Mouse (Mus musculus) kidney, postnatal 14 days (tissue): Measurements from ENCODE around the gene Pmpcb.
A peak's percentile ranks its signal among the peaks of the same experiment; 100 is the strongest.

Experiments used
- DNase-seq: peaks from one replicate; pipeline ENCODE4 v3.0.0; 2022; ENCODE audit warnings: mixed read lengths

Pmpcb gene

DNA sequence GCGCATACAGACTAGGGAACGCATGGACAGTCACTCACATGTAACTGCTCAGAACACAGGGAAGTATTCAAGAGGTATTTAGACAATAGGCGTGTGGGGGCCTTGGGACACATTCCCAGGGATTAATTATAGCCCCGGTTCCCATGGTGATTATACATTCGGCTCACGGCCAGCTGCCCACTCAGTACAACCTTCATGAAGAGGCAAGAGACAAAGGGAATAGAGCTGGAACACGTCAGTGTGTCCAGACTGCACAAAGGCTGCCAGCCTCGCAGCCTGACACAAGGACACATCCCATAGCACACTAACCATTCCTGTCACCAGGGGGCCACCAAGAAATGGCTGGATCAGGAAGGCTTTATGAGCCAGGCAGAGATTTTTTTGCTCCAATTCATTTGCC lies 4.0 kb upstream of the Pmpcb start:
- peak; percentile 67 for DNase-seq

DNA sequence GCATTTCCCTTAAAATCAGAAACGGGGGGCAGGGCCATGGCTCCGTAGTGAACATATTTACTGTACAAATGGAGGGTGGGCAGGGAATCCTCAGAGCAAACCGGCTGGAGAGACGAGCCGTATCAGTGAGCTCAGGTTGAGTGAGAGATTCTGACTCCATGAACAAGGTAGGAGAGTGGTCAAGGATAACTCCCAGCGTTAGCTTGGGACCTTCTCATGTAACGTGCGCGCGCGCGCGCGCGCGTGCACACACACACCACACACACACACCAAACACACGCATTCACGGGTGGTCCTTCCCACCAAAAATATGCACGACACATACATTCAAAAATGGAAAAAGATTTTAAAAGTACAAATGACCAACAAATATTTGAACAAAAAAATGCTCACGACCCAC lies 1.8 kb upstream of the Pmpcb start:
- DNase-seq = no peak

DNA sequence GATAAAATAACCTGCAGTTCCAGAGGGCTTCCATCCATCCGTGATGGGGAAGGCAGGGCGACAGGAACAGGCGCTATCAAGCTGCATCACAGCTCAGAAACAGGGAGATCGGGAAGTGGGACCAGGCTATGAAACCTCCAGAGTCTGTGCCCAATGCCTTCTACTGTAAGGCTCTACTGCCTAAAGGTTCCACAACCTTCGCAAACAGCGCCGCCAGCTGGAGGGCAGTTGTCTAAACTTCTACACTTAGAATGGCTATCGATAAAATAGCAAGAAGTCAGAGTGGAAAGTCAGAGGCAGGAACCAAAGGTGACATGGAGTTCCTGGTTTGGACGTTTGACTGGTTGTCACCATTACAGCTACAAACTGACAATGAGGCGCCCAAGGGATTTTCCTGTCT lies 1.4 kb upstream of the Pmpcb start:
- peak; percentile 74 for DNase-seq

DNA sequence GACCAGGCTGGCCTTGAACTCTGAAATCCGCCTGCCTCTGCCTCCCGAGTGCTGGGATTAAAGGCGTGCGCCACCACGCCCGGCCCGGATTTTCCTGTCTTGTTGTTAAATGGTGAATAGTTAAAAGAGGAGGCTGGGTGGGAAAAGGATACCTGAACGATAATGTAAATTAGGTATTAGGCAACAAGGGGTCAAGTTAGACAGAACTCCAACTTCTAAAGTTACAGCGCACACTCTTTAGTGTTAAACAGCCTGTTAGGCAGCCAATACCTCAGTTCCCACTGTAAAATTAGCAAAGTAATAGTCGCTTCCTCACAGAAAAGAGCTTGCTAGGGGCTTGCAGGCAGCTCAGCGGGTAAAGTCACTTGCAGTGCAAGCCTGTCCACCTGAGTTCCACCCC lies 895 bp upstream of the Pmpcb start:
- DNase-seq = no peak

DNA sequence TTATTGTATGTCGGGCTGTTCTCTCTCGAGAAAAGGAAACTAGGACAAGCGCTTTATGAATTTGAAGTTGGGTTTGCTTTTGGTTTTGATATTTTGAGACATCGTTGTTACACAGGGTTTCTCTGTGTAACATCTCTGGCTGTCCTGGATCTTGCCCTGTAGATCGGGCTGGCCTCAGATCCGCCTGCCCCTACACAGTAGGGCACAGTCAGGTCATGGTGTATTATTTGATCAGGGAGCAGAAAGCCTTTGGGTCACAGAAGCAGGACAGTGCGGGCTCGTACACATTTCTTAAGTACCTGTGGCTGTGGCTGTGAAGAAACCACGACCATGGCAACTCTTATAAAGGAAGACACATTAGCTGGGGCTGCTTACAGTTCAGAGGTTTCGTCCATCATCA lies 679 bp downstream of the Pmpcb start:
- no peak for DNase-seq

DNA sequence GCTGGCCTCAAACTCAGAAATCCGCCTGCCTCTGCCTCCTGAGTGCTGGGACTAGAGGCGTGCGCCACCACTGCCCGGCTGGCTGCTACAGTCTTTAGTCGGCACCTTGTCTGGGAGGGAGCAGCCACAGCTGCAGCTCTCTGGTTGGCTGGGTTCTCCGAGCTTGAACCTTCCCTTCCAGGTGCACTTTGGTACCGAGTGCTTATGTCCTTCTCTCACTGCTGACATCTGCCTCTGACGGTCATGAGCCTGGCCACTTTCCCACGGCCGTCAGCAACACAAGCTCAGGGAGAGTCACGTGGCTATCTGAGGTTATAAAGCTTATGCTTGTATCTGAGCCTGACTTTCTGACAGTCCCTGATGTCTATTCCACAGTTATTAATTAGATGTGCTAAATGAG lies 2.2 kb downstream of the Pmpcb start:
- peak; percentile 71 for DNase-seq

DNA sequence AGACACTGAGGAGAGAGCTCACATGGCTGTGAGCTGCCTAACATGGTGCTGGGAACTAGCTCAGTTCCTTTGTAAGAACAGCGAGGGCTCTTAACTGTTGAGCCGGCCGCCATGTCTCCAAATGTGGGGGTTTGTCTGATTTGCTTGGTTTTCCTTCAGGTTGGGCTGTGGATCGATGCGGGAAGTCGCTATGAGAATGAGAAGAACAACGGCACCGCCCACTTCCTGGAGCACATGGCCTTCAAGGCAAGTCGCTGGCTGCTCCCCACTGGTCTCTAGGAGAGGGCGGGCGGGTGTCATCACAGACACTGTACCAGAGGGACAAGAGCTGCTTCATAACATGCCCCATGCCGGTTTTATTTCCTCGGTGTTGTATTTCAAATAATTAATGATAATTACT lies 2.9 kb downstream of the Pmpcb start:
- DNase-seq = no peak

DNA sequence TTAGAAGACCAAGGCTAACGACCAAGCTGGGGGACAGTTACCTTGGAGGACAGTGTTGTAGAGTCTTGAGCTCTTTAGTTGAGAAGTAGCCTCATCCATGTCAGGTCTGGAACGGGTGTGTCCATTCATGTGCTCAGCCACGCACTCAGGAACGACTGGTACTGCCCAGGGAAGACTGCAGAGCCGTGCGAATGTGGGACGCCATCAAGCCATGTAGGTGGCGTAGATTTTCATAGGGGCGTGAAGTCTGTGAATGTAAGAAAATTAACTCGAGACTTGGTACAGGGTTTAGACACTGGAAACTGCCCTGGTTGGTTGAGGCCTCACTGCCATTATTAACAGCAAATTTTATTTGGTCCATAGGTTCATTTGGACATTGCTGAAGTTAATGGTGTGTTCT lies 6.7 kb downstream of the Pmpcb start:
- no peak for DNase-seq

DNA sequence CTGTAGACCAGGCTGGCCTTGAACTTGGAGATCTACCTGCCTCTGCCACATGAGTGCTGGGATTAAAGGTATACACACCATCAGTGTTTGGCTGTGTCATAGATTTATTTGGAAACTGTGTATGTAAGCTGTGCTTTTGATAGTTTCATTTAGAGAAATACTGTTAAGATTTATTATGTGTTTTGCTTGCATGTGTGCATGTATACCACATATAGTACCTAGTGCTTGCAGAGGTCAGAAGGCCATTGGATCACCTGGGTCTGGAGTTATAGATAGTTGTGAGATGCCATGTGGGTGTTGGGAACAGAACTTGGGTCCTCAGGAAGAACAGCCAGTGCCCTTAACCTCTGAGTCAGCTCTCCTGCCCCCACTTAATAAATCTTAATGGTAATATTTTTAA lies 7.7 kb downstream of the Pmpcb start:
- no peak for DNase-seq

DNA sequence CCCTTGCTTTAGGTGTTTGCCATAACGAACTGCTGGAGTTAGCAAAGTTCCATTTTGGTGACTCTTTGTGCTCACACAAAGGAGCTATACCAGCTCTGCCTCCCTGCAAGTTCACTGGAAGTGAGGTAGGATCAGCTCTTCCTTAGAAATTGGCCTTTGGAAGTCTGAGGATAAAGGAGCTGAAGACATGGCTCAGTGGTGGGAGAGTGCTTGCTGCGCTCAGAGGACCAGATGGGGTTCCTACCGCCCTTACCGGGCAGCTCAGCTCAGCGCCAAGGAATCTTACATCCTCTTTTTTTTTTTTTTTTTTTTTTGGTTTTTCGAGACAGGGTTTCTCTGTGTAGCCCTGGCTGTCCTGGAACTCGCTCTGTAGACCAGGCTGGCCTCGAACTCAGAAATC lies 9.0 kb downstream of the Pmpcb start:
- DNase-seq = no peak

DNA sequence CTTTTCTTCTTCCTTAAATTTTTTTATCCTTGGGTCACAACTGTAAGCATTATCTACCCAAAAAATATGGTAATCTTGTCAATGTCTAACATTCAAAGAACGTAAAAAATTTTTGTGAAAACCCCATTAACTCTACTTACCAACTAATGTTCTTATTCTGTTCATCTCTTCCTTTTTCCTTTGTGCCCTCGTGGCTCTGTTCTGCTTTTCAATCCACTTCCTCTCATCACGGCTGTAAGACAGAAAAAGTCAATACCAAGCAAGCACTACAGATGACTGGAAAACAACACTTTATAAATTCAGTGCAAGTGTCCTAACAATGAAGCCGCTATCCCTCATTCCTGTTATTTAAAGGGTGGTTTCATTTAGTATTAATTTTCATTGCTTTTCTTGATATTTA lies 31.6 kb downstream of the Pmpcb start:
- DNase-seq = no peak

DNA sequence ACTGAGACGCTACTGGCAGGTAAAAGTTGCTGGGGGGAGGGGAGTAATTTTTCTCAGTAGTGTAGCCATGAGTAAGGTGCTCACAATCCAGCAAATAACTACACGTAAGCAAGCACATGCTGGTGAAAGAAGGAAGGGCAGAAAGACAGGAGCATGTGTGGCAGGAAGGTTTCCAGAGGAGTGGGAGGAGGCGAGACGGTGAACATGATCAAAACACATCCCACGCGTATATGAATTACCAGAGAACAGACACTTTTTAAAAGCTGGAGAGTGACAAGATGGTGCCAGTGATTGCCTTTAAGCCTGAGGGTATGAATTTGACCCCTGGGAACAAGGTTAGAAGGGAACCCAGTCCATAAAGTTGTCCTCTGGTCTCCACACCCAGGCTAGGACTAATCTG lies 32.9 kb downstream of the Pmpcb start:
- no peak for DNase-seq

DNA sequence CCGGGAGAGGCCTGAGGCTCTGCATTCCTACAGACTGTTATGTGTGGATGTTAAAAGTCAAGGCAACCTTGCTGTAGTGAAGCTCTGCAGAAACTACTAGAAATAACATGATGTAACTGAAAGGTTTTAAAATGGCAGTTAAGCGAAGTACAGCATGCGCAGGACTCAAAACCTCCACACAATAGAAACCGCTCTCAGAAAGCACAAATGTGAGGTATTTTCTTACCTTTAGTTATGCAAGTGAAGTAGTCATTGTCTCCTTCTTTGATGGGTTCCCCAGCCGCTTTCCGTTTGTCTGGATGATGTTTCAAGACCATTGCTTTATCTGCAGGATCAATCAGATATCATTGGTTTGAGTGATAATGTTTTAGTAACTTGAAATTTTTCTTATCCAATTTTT lies 39.5 kb downstream of the Pmpcb start:
- DNase-seq = no peak

DNA sequence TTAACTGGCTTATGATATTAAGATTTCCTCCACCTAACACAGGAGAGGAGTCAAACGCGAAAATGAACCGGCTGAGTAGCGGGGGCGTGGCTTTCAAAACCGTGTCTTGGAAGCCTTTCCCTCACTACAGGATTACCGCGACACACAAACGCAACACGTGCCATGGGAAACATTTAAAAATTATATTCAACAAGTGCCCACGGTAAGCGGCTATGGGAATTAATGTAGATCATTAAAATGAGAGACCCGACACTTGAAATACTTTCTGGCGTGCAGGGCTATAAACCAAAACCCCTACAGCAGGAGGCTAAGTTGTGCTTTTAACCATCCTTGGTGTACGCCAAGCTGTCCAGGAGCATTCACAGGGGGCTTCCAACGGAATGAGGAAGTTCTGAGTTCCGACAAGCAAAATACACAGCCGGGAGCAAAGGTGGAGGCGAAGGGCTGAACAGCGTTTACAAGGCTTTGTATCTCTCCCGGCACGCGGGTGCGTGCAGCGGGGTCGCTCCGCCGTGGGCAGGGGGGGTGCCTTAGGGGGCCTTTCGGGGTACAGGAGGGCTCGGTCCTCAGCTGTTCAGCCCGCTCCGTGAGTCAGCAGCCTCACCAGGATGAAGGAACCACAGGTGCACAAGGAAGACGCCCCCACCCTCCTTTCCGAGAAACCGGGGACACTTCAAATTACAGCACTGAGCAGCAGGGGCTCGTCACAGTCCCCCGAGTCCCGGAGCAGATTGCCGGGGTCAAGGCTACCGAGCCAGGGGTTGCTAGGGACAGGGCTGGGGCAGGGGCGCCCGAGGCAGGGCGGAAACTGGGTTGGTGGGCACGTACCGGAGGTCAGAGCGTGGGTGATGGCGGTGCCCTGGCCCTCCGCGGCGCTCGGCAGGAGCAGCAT lies 47.5 kb downstream of the Pmpcb start:
- DNase-seq = peak; percentile 21

DNA sequence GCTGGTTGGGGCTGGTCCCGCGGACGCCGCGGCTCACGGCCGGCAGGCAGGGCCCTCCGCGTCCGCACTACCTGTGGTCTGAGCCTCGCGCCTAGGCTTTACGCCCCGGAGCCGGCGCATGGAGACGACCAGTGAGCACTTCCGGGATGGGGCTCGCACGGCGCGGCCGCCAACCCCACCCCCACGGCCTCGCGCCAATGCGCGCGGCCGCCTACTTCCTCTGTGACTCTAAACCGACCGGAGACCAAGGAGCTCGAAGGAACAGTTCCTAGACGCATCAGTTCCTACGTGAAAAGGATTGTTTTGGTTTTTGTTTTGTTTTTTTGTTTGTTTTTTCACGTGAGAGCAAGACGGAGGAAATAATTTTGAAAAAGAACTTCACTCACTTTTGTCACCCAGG lies 48.1 kb downstream of the Pmpcb start, which contains the start of the genes Dnajc2 and Psmc2:
Gene Dnajc2, minus strand, starts transcription at position 199 of the 400 bp plus-strand sequence.
Gene Psmc2, plus strand, starts transcription at position 231 of the 400 bp plus-strand sequence.
- DNase-seq = peak; percentile 94

DNA sequence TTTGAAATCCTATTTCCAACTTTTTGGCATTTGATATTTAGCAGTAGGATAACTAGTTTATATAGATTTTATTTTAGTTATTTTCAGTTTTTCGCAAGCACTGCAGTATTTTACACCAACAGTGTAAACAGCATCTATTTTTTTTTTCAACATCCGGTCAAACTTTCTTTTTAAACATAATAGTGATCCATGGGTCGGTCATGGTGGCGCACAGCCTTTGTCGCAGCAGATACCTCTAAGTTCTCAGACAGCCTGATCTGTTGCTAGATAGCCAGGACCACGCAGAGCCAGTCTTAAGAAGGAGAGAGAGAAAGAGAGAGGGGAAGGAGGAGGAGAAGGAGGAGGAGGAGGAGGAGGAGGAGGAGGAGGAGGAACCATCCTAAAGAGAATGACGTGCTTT lies 48.8 kb downstream of the Pmpcb start:
- DNase-seq = no peak

DNA sequence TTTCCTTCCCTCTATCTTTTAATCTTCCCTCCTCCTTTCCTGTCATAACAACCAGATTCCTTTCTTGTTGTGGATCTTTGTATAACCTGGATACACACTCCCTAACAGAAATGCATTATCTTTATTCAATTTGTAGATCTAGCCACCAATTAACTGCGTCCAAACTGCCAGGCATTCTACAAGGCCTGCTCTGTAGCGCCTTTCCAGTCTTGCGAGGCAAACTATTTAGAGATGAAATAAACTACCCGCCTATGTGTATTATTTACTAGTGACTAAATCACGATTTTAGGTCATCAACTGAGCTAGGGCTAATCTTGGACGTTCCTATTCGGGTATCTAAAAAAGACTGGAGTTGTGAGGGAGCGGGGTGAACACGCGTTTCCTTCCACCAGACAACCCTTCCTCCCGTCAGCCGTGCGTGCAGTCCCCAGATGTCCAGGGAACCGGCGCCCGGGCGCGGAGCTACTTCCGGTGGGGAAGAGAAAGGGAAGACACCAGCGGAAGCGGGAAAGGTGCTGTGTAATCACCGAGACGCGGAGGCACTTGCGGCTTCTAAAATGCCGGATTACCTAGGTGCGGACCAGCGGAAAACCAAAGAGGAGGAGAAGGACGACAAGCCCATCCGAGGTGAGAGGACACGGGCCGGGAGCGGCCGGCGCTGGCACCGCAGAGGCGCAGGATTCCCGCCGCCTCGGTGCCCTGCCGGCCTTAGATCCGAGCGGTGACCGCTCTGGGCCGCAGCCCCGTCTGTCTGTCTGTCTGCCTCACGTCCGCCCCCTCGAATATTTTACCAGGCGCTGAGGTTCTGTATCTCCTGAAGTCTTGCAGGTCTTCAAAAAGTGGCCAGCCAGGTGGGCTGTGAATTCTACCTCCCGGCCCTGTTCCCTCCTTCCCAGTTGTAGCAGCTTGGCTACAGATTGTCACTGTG lies 49.6 kb downstream of the Pmpcb start:
- peak; percentile 93 for DNase-seq

DNA sequence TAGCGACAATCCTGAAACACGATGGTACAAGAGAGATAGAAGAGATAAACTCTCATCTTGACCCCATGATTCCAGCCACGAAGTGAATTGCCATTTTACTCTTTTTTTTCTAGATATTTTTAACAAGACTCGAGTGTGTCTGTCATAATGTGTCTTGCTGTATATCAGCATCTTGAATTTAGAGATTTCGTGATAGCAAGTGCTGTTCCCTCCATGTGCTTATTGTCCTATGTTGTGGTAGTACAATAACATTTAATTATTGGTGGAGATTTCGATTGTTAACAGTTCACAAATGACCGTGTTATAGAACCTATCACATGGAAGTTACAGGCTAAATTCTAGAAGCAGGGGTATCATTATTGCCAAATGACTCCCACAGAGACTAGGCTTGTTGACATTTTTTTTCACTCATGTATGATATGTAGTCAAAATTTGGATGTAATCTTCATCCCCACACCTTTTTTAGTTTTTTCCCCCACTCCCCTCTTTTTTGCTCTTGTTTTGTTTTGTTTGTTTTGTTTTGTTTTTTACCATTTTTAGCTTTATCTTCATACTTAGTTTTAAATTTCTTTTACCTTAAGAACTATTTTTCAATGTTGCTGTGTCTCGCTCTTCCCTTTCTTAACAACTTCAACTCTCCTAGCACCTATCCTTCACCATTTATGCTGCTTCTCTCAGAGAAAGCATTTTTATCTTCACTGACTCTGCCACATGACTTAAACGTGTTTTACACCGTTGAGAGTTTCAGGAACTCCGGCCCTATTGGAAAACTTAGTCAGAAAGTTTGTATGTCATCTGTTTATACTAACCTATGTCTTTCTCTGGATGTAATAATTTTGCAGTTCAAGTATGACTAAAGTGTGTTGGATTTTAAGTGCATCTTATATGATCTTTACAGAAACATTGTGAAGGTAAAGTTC lies 50.5 kb downstream of the Pmpcb start:
- no peak for DNase-seq

DNA sequence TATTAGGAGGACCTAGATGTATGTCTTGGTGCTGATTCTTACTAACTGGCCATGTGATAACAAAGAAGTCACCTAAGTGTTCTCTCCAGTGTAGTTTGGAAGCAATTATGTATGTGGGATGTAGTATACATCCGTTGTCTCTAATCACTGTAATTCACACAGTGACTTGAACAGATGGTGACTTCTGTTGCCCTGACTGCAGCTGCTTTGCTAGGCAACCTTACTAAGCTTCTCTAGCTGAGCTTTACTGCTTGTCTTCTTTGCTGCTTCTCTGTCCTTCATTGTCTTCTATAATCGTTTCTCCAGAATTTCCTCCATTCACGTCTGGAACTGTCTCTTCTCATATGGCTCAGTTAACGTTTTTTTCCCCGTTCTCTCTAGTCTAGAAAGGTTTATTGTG lies 52.1 kb downstream of the Pmpcb start:
- DNase-seq = no peak

DNA sequence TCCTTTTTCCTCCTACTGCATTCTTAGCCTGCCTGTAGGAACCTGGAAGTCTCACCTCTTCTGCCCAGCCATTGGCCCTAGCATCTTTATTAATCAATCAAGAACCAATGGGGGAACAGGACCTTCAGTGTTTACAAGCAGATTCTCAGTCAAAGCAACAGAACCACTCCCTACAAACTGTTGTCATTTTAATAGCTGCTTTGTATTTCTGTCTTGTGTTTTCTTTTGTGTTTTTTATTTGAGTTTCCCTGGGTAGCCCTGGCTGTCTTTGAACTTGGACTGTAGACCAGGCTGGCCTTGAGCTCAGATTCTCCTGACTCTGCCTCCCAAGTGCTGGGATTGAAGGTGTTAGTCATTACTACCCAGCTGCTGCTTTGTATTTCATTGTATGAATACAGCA lies 55.2 kb downstream of the Pmpcb start:
- no peak for DNase-seq

DNA sequence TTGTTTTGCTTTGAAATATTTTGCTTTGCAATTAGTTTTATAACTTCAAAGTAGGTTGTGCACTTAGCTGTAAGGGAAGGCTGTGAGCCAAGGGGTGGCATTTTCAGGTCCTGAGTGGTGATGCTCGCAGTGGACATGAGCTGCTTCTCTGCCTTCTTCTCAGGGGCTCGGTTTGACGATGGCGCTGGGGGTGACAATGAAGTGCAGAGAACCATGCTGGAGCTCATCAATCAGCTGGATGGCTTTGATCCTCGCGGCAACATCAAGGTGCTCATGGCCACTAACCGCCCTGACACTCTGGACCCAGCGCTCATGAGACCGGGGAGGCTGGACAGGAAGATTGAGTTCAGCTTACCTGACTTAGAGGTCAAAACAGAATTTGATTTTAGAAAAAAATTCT lies 66.0 kb downstream of the Pmpcb start:
- no peak for DNase-seq

DNA sequence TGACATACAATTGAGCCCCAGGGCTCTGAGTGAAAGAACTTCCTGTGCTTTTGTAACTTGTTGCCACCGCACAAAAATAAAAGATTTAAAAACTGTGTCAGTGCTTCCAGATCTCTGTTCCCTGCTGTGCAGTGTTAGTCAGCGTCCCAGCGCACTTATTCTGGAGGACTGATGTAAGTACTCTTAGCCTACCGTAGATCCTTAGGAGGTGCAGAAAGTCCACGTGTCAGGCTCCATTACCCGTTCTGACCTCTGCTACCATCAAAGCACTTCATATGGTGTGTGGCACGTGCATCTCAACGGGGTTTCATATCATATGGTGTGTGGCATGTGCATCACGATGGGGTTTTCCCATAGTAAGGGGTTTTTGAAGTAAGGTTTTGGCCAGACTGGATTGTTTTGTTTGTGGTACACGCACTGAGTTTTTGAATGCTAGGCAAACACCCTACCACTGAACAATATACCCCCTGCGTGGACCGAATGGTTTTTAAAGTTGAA lies 66.8 kb downstream of the Pmpcb start:
- no peak for DNase-seq

DNA sequence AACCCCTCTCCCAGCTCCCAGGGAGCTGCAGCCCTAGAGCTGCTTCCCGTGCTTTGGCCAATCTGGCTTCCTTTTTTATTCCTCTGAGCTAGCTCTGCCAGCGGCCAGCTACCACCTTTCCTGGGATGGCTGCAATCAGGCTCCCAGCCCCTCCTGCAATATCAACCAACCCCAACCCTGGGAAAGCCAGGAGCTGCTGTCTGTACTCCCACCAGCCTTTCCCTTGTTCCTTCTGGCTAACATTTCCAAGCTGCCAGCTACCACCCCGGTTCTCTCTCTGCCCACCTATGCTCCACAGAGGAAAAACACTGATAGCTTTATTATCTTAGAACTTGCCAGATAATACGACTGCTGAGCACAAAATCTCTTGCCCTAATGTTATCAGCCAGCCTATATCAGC lies 67.9 kb downstream of the Pmpcb start:
- DNase-seq = no peak
